Mouse (Mus musculus) activated CD4-positive, CD25-positive, alpha-beta regulatory T cell (primary cell): ENCODE data around the gene Fam124b. TPM values are rescaled to one million over a fixed set of nuclear protein-coding genes. Genes with fewer than 3 reads are reported as not detected.

Experiments
- polyA plus RNA-seq, 2 experiments: library from polyadenylated mRNA; unstranded; fragments of 100-300 nt; shearing (Covaris generic); gene quantifications; one replicate each; pipeline ENCODE4 v1.2.1; 2017

The Fam124b gene
- polyA plus RNA-seq: 1 to 10 TPM; 4.1 to 5.1 TPM

GRCm38 (mm10) chr1:80218268-80218667, at the start of gene Fam124b:
Gene Fam124b (minus strand): TSS chr1:80218473.

Other genes with a start within 250 kb of the Fam124b start
- gene Cul3, start 122.0 kb upstream of the Fam124b start, polyA plus RNA-seq: 100 to 1,000 TPM; 216 to 238 TPM
- not detected for gene Gm45261, start 243.0 kb upstream of the Fam124b start, polyA plus RNA-seq